Mouse (Mus musculus) thymus, postnatal 0 days (tissue): Measurements from ENCODE around the gene Krt23. TPM values are rescaled to one million over a fixed set of nuclear protein-coding genes. Genes with fewer than 3 reads are reported as not detected.

Experiments
- DNase-seq: peaks from one replicate; pipeline ENCODE4 v3.0.0-alpha.2; 2015; ENCODE audit warnings: low spot score
- polyA plus RNA-seq: library from polyadenylated mRNA; unstranded; fragments of >200 nt; fragmentation: Nextera tagmentation; extraction: Ambion mirVana; gene quantifications from 2 replicates; pipeline ENCODE4 v1.2.1, GENCODE M21; 2015

Gene Krt23
- polyA plus RNA-seq, 1 experiment from 2014 or later, result 2.4 TPM

DNA sequence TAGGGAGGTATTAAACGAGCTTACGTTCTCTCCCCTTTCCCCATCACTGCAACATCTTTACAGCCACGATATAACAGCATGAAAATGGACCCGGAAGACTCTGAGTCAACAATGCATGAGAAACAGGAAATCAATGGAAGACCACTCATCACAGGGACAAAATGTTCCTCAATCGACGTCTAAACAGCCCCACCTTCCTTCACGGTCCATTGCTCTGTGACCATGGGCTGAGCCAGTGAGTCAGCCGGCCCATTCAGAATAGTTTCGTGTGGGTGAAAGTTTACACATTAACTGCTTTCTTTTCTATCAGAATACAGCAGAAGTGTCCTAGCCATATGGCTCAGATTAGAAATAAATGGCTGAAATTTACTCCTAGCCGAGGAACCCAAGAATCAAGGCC, 38.2 kb downstream of the Krt23 start:
- DNase-seq, result no peak

DNA sequence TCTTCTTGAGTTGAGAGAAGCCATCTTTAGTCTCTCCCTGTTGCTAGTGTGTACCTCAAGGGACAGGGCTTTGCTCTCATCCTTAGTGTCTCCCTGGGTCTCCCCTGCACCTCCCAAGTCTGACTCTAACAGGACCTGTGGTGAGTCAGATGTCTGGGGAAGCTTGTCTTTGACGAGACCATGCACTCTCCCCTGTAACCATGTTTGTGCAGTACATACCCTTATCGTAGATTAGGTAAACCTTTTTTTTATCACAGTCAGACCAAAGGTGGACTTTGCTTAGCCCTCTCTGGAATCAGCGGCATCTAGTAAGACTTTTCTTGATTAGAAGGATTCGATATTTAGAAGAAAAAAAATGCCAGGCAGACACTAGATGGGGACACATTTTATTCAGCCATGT, 38.9 kb downstream of the Krt23 start:
- no peak for DNase-seq

DNA sequence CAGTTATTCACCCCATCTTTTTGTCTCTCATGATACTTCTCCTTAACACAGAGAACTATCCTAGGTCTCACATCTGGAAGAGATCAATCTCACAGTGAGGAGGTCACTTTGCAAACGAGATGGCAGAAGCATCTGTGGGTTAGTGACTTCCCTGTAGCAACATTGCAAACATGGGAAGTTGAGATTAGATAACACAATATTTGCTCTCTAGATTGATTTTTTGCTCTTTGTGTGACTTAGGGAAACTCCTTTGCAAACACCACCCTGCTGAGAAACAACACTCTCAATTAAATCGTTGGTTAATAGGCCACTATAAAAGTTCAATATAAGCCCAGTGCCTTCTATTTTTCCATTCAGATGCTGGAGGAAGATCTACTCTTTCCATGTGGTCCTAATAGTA, 44.2 kb downstream of the Krt23 start:
- no peak for DNase-seq

DNA sequence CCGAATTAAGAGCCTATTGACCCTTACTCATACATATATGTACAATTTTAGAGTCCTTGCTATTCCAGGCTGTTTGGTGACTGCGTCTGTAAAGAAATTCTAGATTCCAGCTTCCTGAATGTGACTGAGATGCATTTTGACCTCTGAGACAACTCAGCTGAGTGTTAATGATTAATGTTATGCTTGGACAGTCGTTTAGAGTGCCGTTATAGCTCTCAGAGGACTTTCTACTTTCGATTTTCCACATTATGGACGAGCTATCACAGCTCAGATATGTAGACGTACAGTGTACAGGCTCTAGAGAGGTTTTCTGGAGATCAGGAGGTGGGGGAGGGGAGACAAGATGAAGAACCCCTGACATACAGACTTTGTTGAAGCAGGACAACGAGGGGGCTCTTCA, 51.7 kb downstream of the Krt23 start:
- no peak for DNase-seq

DNA sequence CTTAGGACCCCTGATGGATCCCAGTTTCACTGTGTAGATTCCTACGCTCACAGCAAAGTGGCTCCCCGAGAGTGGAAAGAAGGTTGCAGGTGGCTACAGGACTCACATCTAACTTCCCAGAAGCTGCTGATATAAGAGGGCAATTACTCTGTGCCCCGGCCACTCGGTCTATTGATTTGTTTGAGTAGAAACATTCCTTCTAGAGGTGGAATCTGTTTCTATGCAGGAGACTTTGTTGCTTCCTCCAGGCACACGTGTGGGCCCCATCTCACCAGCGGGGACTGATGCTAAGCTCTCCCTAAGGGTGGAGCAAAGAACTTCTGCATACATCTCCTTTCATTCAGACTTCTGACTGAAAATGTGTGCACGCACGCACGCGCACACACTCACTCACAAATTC, 53.5 kb downstream of the Krt23 start:
- DNase-seq, result no peak

DNA sequence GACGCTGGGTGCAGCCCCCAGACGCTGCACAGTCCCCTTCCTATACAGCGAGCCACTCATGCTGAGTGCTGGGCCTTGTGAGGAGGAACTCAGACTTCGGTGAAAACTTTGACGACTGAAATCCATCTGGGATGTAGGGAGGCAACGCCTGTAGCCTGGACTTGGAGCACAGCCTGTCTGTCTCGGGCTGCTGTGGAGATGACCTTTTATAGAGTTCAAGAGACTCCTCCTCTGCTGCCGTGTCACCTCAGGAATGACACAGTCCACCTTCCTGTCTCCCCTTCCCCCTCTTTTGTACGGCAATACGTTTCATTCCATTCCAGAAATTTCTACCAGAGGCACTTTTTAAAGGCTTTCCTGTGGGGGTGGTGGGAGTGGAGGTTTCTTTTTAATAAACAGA, 55.0 kb downstream of the Krt23 start, which contains the start of gene Krt20:
Krt20 (minus strand) TSS at position 179 of the 400 bp plus-strand sequence.
- no peak for DNase-seq

DNA sequence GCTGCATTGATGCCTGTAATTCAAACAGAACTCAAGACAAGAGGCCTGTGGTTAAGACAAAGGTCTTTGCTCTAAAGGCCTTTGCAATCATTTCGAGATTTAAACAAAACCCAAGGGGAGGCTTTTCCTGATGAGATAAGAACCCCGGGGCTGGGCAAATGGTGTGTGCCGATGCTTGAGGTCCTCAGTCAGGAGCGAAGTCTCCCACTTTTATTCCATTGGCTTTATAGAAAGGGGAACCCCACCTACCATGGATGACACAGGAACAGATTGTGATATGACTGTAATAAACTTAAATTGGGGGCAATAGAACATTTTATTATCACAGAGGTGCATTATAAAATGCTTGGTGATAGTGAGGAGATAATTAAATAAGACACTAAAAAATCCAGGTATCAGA, 56.3 kb downstream of the Krt23 start:
- DNase-seq, result no peak

DNA sequence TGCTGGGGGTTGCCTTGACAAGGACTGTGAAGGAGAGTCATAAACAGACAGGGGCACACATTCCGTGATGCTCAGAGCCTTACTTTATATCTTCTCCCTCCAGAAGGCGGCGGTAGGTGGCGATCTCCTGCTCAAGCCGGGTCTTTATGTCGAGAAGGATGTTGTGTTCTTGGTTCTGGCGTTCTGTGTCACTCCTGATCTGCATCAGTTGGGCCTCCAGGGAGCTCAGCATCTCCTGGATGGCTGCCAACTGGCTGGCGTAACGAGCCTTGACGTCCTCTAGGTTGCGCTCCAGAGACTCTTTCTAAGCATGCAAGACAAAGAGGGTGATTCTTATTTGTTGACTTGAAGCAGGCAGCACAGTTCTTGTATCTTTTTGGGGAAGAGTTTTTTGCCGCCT, 62.3 kb downstream of the Krt23 start:
- DNase-seq, result no peak

Other genes with a start within 250 kb of the Krt23 start
- 1.7 and 2.0 TPM in 2 replicates for gene Krt222, start 249.1 kb downstream of the Krt23 start, polyA plus RNA-seq
- 0.72 and 0.75 TPM in 2 replicates for gene Krt24, start 207.9 kb downstream of the Krt23 start, polyA plus RNA-seq
- 0.35 and 0.39 TPM in 2 replicates for gene Krt25, start 170.2 kb downstream of the Krt23 start, polyA plus RNA-seq
- gene Krt26, start 155.2 kb downstream of the Krt23 start, polyA plus RNA-seq, result not detected in 2 replicates
- gene Krt27, start 142.0 kb downstream of the Krt23 start, polyA plus RNA-seq, result 0.09 and 0.23 TPM in 2 replicates
- 0.27 and 0.30 TPM in 2 replicates for gene Krt28, start 118.2 kb downstream of the Krt23 start, polyA plus RNA-seq
- gene Krt10, start 103.8 kb downstream of the Krt23 start, polyA plus RNA-seq, result 44.9 and 47.3 TPM in 2 replicates
- gene Krt12, start 70.9 kb downstream of the Krt23 start, polyA plus RNA-seq, result 0.52 and 0.63 TPM in 2 replicates
- gene Krt20, start 55.0 kb downstream of the Krt23 start, polyA plus RNA-seq, result 1.6 TPM in 2 replicates
- not detected in 2 replicates for gene Krt39, start 28.2 kb upstream of the Krt23 start, polyA plus RNA-seq
- not detected in 2 replicates for gene Krt40, start 50.0 kb upstream of the Krt23 start, polyA plus RNA-seq
- 0.33 TPM in 1 of 2 replicates, not detected in the other for gene Krtap3-3, start 57.7 kb upstream of the Krt23 start, polyA plus RNA-seq
- not detected in 2 replicates for gene Krtap3-2, start 63.7 kb upstream of the Krt23 start, polyA plus RNA-seq
- gene Gm11939, start 66.3 kb upstream of the Krt23 start, polyA plus RNA-seq, result not detected in 2 replicates
- not detected in 2 replicates for gene Krtap3-1, start 73.5 kb upstream of the Krt23 start, polyA plus RNA-seq
- gene Krtap1-5, start 87.9 kb upstream of the Krt23 start, polyA plus RNA-seq, result not detected in 2 replicates
- not detected in 2 replicates for gene Krtap1-4, start 90.5 kb upstream of the Krt23 start, polyA plus RNA-seq
- not detected in 2 replicates for gene Krtap1-3, start 98.2 kb upstream of the Krt23 start, polyA plus RNA-seq
- gene Krtap9-3, start 105.0 kb upstream of the Krt23 start, polyA plus RNA-seq, result not detected in 2 replicates
- not detected in 2 replicates for gene Gm11938, start 110.2 kb upstream of the Krt23 start, polyA plus RNA-seq
- gene Gm11937, start 117.1 kb upstream of the Krt23 start, polyA plus RNA-seq, result not detected in 2 replicates
- gene Krtap2-4, start 121.7 kb upstream of the Krt23 start, polyA plus RNA-seq, result not detected in 2 replicates
- gene Gm11562, start 127.3 kb upstream of the Krt23 start, polyA plus RNA-seq, result 0.27 TPM in 1 of 2 replicates, not detected in the other
- gene Krtap4-1, start 135.1 kb upstream of the Krt23 start, polyA plus RNA-seq, result not detected in 2 replicates
- gene Krtap4-2, start 141.9 kb upstream of the Krt23 start, polyA plus RNA-seq, result not detected in 2 replicates
- not detected in 2 replicates for gene Krtap4-7, start 151.0 kb upstream of the Krt23 start, polyA plus RNA-seq
- not detected in 2 replicates for gene Gm11555, start 157.1 kb upstream of the Krt23 start, polyA plus RNA-seq
- gene Gm11563, start 165.8 kb upstream of the Krt23 start, polyA plus RNA-seq, result not detected in 2 replicates
- gene Krtap4-6, start 172.8 kb upstream of the Krt23 start, polyA plus RNA-seq, result not detected in 2 replicates
- not detected in 2 replicates for gene Gm14190, start 197.6 kb upstream of the Krt23 start, polyA plus RNA-seq
- not detected in 2 replicates for gene Gm14180, start 241.2 kb upstream of the Krt23 start, polyA plus RNA-seq